Mouse (Mus musculus) layer of hippocampus, postnatal 10 days (tissue): ENCODE measurements around the gene Col4a1. TPM values are rescaled to one million over a fixed set of nuclear protein-coding genes. Genes with fewer than 3 reads are reported as not detected.
A peak's percentile ranks its signal among the peaks of the same experiment; 100 is the strongest.

Experiments
- DNase-seq, 2 experiments: peaks; one replicate each; pipeline ENCODE4 v3.0.0; 2021; ENCODE audit warnings: low spot score in 2 of 2
- total RNA-seq, 2 experiments: library from RNA; stranded (reverse); gene quantifications; 2 replicates each; pipeline ENCODE4 v1.2.3; 2021

Gene Col4a1
- total RNA-seq, 2 experiments from 2014 or later = 125 to 139 TPM

DNA sequence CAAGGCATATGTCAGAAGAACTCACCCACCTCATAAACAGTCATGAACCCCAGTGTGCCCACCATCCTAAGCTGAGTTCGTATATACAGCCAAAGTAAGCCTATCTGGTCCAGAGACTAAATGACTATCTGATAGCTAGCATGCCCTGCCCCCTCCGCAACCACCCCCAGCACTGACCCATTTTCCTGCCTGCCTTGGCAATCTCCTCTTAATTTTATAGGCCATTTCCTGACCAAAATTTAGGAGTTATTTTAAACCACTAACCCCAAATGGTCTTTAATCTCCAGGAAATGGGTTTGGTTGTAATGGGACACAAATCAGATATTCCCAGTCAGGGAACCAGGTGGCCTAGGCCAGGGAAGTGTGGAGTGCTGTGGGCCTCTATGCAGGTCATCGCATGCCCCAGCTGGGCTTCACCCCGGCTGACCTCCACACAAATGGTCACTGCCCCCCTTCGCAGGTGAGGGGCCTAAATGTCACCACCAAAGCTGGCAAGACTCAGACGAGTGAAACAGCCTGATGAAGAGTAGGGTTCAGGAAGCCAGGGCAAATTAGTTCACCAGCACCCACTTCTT is 8.5 kb downstream of the Col4a1 start:
- no peak for DNase-seq

- no peak for DNase-seq
Observed at GRCm38 (mm10) chr8:11300436-11300835, 12.2 kb downstream of the Col4a1 start.

DNA sequence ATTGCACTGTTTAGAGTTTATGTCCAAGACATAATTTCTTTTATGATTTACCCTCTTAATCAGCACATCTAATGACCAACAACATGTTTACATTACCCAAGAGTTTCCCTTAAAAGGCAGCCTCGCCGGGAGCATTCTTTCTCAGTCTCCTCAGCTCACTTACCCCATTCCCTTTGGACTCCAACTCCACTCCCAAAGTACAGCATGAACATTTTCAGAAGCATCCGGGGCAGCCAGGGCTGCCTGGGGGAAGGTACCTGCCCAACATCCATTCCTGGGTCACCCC is 13.4 kb downstream of the Col4a1 start:
- no peak for DNase-seq

DNA sequence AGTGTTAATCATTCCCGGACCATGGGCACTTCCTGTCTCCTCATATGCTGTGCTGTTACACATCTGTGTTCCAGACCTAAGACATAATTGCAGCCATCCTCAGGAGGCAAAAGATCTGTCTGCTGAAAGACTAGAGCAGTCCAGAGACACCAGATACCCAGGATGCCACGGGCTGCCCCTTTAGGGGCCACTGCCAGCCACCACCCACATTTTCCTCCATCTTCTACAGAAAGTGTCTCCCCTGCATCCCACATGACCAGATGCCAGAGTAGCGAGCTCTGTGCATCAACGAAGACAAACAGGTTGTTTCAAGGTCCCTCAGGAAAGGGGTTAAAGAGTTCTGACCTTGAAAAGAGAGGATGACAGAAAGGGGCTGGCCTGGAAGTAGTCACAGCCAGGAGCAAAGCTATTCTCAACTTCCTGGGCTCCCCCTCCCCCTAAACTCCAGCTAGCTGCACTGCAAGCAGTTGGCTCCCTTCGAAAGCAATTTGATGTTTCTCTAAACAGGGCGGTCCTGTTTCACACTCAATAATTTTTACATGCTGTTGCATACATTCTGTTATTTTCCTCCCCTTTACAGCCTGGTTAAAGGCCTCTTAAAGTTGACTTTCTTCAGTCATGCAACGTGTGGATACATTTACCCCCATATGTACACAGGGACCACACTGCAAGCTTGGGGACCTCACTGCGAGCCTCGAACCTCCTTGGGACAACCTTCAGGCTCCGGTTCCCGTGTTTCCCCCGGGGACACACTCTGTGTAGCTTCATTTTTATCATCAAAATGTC is 13.9 kb downstream of the Col4a1 start:
- DNase-seq = no peak

DNA sequence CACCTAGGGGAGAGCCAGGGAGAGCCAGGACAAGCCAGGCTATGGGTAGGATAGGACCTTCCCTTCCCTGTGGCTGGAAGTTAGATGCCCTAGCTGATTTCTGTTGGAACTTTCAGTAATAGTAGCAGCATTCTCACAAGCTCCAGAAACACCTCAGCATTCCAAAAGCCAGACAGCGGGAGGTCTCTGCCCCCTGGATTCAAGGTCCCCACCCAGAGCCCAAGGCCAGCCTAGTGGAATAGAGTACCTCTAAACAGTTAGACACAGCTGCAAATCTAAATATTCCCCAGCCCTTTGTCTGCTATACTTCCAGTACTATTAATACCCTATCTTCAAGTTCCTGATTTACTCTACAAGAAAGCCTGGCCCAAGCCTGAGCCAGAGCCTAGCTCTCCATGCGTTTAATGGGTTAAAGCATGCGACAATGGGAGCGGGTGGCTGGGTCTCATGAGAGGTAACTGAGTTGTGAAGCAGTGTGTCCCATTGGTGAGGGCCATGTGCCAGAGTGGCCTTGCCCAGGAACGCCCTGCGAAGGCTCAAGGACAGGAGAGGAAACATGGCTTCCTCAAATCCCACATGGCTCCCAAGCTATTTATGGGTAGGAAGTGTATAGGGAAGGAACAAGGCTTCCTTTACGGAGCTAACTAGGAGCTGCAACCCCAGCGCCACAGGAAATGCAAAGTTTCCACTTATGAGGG is 15.3 kb downstream of the Col4a1 start:
- DNase-seq = no peak

DNA sequence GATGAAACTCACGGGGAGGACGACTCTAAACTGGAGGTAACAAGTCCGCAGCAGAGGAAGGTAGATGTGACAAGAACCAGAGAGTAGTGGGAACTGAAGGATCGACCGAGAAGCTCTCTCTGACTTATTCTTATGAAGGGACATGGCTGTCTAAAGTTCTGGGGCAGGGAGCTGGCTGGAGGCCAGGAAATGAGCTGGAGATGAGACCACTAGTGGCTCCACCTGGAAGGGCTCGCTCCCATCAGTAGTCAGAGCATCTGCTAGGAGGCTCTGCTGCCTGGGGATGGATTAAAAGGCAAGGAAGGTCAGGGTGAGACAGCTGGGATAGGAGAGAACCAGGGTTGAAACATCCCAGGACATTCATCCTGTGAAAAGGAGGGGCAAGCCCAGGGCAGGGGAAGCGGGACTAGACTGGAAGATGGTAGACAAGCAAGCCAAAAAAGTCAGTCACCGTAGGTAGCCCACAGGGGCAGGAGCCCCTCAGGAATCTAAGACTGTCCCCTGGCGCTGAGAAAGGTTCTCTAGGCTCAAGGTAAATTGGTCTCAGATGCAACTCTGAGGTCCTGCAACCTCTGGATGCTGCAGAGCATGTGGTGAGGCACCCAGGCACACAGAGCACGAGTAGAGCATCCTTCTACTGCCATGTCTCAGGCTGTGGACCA is 16.2 kb downstream of the Col4a1 start:
- no peak for DNase-seq

- DNase-seq = no peak
Observed at GRCm38 (mm10) chr8:11292611-11293010, 20.0 kb downstream of the Col4a1 start.

- DNase-seq = no peak
Observed at GRCm38 (mm10) chr8:11290533-11290932, 22.1 kb downstream of the Col4a1 start.

GRCm38 (mm10) chr8:11288286-11288685 is 24.3 kb downstream of the Col4a1 start:
- DNase-seq = no peak

DNA sequence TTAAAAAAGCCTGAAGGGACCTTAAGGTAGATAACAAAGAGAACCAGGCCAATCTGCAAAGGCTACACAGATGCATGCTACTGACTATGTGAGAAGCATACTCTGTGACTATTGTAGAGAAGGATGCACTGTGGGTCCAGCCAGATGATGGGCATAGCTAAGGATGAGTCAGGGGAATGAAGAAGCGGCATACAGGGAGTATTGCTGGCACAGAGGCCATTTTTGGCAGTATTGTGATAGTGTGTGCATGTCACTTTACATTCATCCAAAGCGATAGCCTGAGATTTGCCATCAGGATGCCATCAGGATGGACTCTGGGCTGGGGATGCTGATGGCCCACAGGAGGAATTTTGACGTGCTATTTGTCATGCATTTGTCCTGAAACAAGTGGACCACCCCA is 25.5 kb downstream of the Col4a1 start:
- no peak for DNase-seq

- DNase-seq = no peak
Observed at GRCm38 (mm10) chr8:11285437-11285836, 27.2 kb downstream of the Col4a1 start.

DNA sequence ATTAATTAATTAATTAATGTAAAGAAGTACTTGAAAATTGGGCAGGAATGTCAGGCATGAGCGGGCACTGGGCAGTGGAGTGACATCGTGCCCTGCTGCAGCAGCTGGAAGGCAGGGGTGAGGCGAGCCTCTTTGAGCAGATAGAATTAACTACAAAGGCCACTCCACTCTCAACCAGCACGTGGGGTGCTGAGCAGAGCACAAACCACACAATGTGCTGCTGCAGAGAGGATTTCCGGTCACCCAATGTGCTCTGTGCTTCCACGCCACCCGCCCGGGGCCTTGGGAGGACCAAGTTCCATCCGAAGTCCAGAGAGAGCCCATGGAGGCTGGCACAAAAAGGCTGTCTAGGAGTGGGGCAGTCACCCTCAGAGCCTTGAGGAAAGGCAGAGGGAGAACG is 29.4 kb downstream of the Col4a1 start:
- DNase-seq = no peak

DNA sequence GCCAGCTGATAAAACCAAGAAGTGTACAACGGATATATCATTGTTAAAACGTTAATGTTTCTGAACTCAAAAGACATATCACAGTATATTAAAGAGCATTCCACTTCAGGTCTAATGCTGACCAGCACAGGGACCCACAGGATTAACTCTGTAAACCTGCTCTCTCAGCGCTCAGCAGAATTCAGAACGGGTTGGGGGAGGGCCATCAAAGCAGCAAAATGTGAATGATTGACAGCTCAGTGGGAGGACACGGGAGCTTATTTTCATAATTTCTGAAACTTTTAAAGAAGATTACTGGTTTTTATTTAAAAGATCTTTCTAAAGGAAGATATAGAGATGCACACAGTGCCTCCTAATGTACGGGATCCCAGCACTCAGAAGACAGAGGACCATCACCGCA is 29.9 kb downstream of the Col4a1 start:
- no peak for DNase-seq

- no peak for DNase-seq
Observed at GRCm38 (mm10) chr8:11282139-11282538, 30.5 kb downstream of the Col4a1 start.

DNA sequence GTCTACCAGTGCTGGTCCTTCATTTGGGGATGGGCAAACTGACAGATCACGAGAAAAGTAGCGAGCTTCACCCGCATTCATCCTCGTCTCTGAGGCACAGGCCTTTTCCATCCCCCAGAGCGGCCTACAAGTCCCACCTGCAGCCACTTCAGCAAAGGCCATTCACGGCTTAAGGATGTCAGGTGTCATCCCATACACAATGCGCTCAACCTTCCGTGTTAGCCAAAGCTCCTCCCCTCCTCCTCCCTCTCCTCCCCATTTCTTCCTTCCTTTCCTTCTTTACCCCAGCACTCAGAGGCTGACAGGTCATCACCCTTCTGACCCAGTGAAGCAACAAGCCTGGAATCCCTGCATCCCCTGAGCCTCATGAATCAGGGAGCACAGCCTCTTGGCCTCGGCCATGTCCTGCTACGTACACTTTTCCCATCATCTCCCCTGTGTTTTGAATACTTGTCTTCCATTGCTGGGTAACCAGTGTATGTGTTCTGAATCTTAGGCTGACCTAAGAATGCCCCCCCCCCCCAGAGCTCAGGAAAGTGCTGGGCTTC is 31.8 kb downstream of the Col4a1 start:
- DNase-seq = no peak

DNA sequence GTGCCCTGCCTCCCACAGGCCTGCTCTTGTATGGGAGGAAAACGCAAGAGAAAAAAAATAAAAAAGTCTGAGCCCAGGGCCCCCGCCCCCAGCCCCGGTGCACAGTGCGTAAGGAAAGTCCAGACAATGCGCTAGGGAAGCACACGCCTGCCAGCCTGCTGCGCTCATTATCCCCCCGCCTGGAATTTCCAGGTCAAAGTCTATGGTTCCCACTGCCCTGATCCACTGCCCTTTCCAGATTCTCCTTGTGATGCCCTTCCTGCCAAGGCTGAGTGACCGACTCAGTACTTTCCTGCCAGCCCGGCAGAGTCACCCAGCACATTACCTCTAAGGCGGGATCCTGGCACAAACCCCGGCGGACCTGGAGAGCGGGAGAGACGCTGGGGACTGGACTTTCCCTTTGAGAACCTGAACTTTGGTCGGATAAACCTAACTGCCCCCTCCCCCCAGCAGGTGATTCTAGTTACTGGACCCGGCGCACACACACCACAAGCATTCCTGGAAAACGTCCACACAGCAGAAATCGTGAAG is 33.3 kb downstream of the Col4a1 start:
- no peak for DNase-seq

DNA sequence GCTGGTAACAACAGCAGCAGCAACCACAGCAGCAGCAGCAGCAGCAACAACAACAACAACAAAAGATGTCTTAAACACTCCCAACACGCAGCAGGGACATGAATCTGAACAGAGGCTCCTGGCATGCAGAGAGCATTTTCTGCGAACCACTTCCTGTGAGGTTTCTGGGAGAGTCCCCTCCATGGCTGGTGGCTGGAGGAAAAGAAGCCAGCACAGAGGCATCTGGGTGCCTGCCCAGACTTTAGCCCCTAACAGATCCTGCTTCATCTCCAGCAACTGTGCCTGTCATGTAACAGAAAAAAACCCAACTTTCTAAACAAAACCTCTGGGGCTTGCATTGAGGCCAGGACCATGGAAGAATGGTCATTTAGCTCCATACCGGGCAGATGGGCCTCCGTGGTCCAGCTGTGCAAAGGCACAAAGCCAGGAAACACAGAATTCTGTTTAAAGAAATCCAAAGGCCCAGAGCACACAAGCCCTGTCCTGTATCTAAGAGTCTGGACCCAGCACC is 34.5 kb downstream of the Col4a1 start:
- DNase-seq = peak; percentile 41 to 50

DNA sequence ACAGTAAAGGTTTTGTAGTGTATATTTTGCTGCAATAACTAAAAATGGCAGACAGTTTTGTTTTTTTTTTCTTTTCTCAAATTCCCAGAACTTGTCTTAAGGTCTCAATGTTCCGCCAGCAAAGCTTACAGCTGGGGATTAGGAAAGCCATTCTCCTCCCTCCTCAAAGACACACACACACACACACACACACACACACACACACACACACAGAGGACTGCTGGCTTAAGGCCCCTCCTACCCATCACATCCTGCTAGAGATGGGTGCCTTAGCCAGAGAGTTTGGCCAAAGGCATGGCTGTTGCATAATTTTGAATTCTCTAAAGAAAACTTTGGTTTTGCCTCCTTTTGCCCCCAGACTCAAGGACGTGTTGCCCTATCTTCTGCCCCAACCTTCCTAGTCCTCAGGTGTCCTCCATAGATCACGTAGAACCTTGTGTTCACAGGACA is 35.0 kb downstream of the Col4a1 start:
- DNase-seq = no peak

GRCm38 (mm10) chr8:11276286-11276685 is 36.3 kb downstream of the Col4a1 start:
- no peak for DNase-seq

GRCm38 (mm10) chr8:11274415-11274814 is 38.2 kb downstream of the Col4a1 start:
- no peak for DNase-seq

DNA sequence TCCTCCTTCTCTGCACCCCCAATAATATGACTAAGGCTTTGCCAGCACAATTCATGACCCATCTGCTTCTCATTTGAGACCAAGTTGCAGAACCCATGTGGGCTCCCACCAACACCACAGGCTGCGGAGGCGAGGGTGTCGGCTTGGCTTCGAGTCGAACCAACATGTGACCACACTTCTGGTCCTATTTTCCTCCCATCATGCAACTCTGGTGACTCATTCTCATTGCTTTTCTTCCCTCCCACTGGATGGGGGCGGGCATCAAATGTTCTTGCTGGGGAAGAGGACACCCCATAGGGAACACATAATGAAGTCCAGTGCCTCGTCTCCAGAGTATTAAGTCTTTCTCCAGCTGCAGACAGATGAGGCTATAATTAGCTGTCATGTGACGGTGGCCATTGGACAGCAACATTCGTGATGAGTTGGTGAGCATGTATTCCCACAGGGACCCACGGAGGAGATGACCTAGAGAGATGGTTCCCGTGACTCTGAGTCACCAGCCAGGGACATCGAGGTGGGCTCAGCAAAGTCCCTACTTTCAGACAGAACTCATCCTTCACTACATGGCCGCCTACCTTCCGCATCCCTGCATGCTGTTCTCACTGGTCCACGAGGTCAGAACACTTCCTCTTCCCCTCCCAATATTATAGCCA is 39.0 kb downstream of the Col4a1 start:
- peak; percentile 55 to 66 for DNase-seq
